Mouse (Mus musculus) natural killer cell, adult 2 months (primary cell): ENCODE measurements around the gene Hsp90ab1.

Experiments used
- DNase-seq, 2 experiments: peaks; one replicate each; pipeline ENCODE4 v3.0.0; 2022; ENCODE audit warnings: low spot score in 2 of 2

Gene Hsp90ab1

GRCm38 (mm10) chr17:45557998-45558862 is 14.8 kb downstream of the Hsp90ab1 start:
- peak; percentile 83 to 91 for DNase-seq

GRCm38 (mm10) chr17:45557246-45557824 is 15.7 kb downstream of the Hsp90ab1 start:
- DNase-seq: peak; percentile 52 to 61

DNA sequence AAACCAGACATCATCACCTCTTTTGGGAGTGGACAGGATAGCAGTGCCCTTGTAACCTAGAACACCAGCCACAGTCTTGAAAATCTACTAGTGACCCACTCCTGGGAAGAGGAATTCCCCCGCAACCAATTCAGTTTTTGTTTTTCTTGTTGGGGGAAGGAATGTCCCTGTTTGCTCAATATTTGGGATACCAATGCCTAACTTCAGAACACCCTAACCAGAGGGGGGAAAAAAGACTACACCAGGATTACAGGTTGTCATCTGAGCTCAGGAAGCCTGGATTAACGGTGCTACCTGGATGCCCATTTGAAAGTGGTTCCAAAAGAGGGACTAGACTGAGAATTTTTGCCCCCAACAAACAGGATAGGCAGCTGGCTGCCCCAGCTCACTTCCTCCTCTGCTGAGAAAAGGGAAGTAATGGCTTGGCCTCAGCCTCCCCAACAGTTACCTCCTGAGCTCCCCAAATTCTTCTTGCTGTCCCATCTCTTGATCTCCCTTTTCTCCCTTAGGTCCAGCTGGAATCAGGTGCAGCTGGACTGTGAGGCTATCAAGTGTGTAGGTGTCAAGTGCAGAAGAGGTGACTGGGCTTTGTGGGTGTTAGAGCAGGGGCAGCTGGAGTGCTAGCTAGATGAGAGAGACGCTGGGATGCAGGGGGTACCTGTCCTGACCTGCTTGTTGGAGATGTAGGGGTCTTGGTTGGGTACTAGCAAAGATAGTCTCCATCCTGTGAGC is 16.4 kb downstream of the Hsp90ab1 start:
- peak; percentile 26 to 48 for DNase-seq

DNA sequence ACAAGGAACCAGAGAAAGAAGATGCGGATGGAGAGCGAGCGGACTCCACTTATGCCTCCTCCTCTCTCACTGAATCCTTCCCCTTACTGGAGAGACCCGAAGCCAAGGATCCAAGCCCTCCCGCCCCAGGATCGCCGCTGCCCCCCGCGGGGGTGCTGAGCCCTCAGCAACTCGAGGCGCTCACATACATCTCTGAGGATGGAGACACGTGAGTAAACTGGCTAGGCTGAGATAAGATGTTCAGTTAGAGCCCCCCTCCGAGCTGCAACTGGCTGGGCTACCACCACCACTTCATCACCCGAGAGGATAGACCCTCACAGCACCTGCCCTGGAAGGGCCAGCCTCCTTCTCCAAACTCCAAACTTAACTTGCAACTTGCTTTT is 17.0 kb downstream of the Hsp90ab1 start:
- peak; percentile 23 to 37 for DNase-seq

DNA sequence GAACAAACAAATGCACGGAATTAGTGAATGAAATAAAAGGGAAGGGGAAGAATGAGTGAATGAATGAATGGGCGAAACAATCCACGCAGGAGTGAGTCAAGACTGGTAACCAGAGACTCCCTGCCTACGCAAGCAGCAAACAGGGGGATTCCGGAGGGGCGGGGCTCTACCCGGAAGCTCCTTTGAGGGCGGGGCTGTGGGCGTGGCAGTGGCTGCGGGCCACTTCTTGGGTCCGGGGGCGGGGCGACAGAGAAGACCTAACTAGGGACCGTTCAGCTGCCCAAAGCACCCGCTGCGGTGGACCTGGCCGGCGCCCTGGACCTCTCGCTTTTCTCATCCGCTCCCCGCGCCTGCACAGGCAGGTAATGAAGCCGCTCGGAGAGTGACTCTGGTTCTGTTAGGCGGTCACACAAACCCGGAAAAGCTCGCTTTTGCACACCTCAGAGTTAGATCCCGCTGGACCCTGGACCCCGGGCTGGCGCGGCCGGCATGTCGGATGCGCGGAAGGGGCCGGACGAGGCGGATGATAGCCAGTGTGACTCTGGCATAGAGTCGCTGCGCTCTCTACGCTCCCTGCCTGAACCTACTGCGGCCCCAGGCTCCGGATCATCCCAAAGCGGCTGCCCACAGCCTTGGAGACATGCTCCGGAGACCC is 17.5 kb downstream of the Hsp90ab1 start, which contains the start of gene Nfkbie:
TSS of gene Nfkbie (plus strand) at position 252 of the 655 bp plus-strand sequence.
- peak; percentile 100 for DNase-seq

DNA sequence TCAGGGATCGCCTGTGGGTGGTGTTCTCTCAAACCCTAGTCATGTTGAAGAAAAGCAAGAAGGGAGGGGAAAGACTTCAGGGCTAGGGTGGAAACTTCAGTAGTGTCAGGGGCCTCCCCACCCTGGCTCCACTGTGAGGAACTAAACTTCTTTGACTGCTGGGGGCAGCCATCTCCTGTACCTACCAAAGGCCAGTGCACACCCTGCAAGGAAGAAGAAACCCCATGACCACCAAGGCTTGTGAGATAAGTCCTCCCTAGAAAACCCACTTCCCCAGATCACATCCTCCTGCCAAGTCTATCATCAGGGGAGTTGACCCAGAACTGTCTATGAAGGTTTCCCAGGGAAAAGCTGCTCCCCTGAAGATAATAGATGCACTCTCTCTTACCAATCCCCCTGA is 18.7 kb downstream of the Hsp90ab1 start:
- no peak for DNase-seq

DNA sequence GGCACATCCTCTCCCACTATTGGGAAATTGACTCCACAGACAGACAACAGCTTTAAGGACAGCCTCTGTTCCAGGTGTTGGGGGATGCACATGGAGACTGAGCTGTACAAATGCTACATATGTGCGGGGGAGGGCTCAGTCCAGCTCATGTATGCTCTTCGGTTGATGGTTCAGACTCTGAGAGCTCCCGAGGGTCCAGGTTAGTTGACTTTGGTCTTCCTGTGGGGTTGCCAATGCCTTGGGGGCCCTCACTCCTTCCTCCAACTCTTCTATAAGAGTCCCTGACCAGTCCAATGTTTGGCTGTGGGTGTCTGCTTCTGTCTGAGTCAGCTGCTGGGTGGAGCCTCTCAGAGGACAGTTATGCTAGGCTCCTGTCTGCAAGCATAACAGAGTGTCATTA is 20.0 kb downstream of the Hsp90ab1 start:
- no peak for DNase-seq

- peak; percentile 76 to 83 for DNase-seq
Measured at GRCm38 (mm10) chr17:45551816-45552451, 21.1 kb downstream of the Hsp90ab1 start.

- no peak for DNase-seq
Measured at GRCm38 (mm10) chr17:45551249-45551796, 21.7 kb downstream of the Hsp90ab1 start.

GRCm38 (mm10) chr17:45550253-45550652 is 22.8 kb downstream of the Hsp90ab1 start:
- no peak for DNase-seq

DNA sequence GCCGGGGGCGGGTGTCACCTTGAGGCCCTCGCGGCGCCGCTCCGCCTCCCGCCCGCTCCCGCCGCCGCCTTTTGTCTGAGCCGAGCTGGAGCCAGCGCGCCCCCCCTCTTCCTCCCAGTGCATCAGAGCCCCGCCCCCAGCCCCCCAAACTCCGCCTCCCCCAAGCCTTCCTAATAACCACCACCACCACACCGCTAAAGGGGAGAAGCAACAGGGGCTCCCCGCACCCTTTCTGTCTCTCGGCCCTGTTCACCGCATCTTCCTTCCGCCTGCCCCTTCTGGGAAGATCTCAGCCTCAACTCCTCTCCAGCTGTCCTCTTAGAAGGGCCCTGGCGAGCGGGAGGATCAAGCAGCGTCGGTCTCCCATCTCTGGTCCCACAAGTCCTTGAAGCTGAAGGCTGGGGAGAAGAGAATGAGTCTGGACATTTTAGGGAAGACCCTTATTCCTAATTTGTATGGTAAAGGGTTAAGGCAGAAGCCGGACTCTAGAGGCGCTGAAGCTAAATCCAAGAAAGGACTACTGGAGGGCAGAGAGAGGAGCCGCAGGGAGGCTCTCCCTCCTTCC is 23.4 kb downstream of the Hsp90ab1 start, which contains the start of gene Tmem151b:
TSS of gene Tmem151b (minus strand) at position 61 of the 565 bp plus-strand sequence.
- DNase-seq: no peak

- DNase-seq: no peak
Measured at GRCm38 (mm10) chr17:45548541-45549512, 24.2 kb downstream of the Hsp90ab1 start.

GRCm38 (mm10) chr17:45547461-45548190 is 25.4 kb downstream of the Hsp90ab1 start:
- no peak for DNase-seq

DNA sequence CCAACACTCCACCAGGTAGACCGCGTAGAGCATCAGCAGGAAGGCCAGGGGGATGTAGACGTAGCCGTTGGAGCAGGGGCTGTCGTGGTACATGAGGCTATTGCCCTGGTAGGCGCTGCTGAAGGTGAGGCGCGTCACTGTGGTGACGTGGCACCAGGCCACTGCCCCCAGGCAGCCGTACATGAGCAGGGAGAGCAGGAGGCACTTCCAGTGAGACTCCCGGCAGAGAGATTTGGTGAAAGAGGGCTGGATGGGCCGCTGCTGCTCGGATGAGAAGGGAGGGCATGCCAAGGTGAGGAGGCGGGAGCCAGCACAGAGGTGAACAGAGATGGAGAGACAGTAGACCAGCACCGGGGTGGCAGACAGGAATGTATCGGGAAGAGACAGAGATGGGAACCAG is 26.1 kb downstream of the Hsp90ab1 start:
- no peak for DNase-seq

- peak in 1 of 2 experiments; percentile 35 for DNase-seq
Measured at GRCm38 (mm10) chr17:45545278-45545961, 27.7 kb downstream of the Hsp90ab1 start.

DNA sequence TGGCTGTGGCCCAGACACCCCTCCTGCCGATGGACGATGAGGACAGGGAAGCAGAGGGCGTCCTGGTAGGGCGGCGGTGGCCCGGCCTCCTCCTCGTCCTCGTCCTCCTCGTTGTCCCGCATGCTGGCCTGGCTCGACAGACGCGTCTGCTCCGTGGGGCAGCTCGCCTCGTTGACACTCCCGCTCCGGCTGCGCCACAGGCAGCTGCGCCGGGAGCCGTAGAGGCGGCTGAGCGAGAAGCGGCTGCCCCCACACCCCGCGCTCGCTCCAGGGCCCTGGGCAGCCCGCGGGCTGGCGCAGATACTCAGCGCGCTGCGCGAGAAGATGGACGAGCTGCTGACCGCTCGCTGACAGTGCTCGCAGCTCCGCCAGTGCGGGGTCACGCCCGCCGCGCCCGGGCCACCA is 28.2 kb downstream of the Hsp90ab1 start:
- DNase-seq: no peak

GRCm38 (mm10) chr17:45544001-45544872 is 28.8 kb downstream of the Hsp90ab1 start:
- peak; percentile 38 to 60 for DNase-seq
